Mouse (Mus musculus) lung, adult 18-20 months (tissue): ENCODE results near the gene Gpr1.

ENCODE experiments used
- DNase-seq, 2 experiments: peaks; one replicate each; pipeline ENCODE4 v3.0.0; 2022; ENCODE audit warnings: mixed read lengths in 2 of 2

The Gpr1 gene

GRCm38 (mm10) chr1:63214271-63214558 is at the start of gene Gpr1:
Gpr1 (minus strand) TSS chr1:63214543.
- no peak for DNase-seq

GRCm38 (mm10) chr1:63263671-63264070 is 49.3 kb upstream of the Gpr1 start:
- no peak for DNase-seq

GRCm38 (mm10) chr1:63261041-63261590 is 46.8 kb upstream of the Gpr1 start:
- no peak for DNase-seq

GRCm38 (mm10) chr1:63260742-63261033 is 46.3 kb upstream of the Gpr1 start:
- no peak for DNase-seq

GRCm38 (mm10) chr1:63259916-63260741 is 45.8 kb upstream of the Gpr1 start:
- DNase-seq, result no peak

- DNase-seq, result no peak
These were observed 45.0 kb upstream of the Gpr1 start for GRCm38 (mm10) chr1:63259271-63259830.

GRCm38 (mm10) chr1:63258501-63258900 is 44.2 kb upstream of the Gpr1 start:
- no peak for DNase-seq

- no peak for DNase-seq
These were observed 41.7 kb upstream of the Gpr1 start for GRCm38 (mm10) chr1:63256083-63256482.

GRCm38 (mm10) chr1:63255101-63255500 is 40.8 kb upstream of the Gpr1 start:
- DNase-seq, result no peak

- DNase-seq, result no peak
These were observed 38.9 kb upstream of the Gpr1 start for GRCm38 (mm10) chr1:63253291-63253690.

- no peak for DNase-seq
These were observed 38.2 kb upstream of the Gpr1 start for GRCm38 (mm10) chr1:63252351-63253209.

- DNase-seq, result no peak
These were observed 34.9 kb upstream of the Gpr1 start for GRCm38 (mm10) chr1:63249261-63249660.

GRCm38 (mm10) chr1:63248360-63248851 is 34.1 kb upstream of the Gpr1 start:
- no peak for DNase-seq

- no peak for DNase-seq
These were observed 33.6 kb upstream of the Gpr1 start for GRCm38 (mm10) chr1:63247831-63248359.

- no peak for DNase-seq
These were observed 32.6 kb upstream of the Gpr1 start for GRCm38 (mm10) chr1:63246862-63247521.

- DNase-seq, result no peak
These were observed 29.5 kb upstream of the Gpr1 start for GRCm38 (mm10) chr1:63243854-63244253.

- no peak for DNase-seq
These were observed 25.4 kb upstream of the Gpr1 start for GRCm38 (mm10) chr1:63239751-63240150.

GRCm38 (mm10) chr1:63239305-63239704 is 25.0 kb upstream of the Gpr1 start:
- no peak for DNase-seq

GRCm38 (mm10) chr1:63237371-63237770 is 23.0 kb upstream of the Gpr1 start:
- DNase-seq, result no peak

- DNase-seq, result no peak
These were observed 12.9 kb upstream of the Gpr1 start for GRCm38 (mm10) chr1:63227241-63227640.

GRCm38 (mm10) chr1:63225890-63226289 is 11.5 kb upstream of the Gpr1 start:
- no peak for DNase-seq

GRCm38 (mm10) chr1:63225009-63225408 is 10.7 kb upstream of the Gpr1 start:
- DNase-seq, result no peak

- DNase-seq, result no peak
These were observed 4.9 kb upstream of the Gpr1 start for GRCm38 (mm10) chr1:63219277-63219676.
